ENCODE assay signal across 8 mouse cellular contexts in the genomic region with DNA sequence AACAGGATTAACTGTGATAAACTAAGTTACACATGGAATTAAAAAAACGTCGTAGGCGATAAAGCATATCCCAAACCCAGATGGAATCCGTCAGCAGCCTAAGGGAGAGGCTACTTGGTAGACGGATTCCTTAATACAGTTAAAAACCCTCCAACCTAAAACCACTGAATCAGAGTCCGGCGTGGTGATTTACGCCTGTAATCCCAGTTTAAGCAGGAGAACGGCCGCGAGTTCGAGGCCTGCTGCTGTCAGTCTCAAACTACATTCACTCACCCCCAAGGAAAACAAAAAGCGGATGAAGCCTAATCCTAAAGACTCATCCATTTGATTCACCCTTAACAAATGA. TPM values are rescaled to one million over a fixed set of nuclear protein-coding genes. Genes with fewer than 3 reads are reported as not detected.
DNase-seq lines count a peak whose midpoint lies in the region; ATAC-seq lines count a peak whose summit lies in the region.

No protein-coding gene starts in this region.

- H3K9me3 ChIP-seq in heart, embryonic 15.5 days (replicated peaks): no peaks in the 10 kb centered on the region
- no peaks in the 10 kb centered on the region for H3K9me3 ChIP-seq in midbrain, embryonic 12.5 days

- H3K27ac ChIP-seq in heart, embryonic 15.5 days: peak overlapping the region; percentile 62; the same call in 1 of the 2 replicates
- H3K27ac ChIP-seq in midbrain, embryonic 12.5 days (replicated peaks): no peak overlapping the region

- peak overlapping the region; percentile 54 for H3K4me3 ChIP-seq in heart, embryonic 15.5 days
- peak overlapping the region; percentile 46 for H3K4me3 ChIP-seq in midbrain, embryonic 12.5 days

- 6% methylated on average over 13 of the region's 13 CpGs for WGBS in heart, embryonic 15.5 days
- whole genome bisulfite sequencing in midbrain, embryonic 12.5 days: 6% methylated on average over 13 of the region's 13 CpGs

- peaks cover 2% of the 10 kb centered on the region; the same call in 1 of the 2 replicates for H3K4me1 ChIP-seq in heart, embryonic 15.5 days (replicated peaks)
- H3K4me1 ChIP-seq in midbrain, embryonic 12.5 days: peaks cover 3% of the 10 kb centered on the region; the same call in 1 of the 2 replicates

- no peaks in the 10 kb centered on the region for H3K36me3 ChIP-seq in heart, embryonic 15.5 days
- H3K36me3 ChIP-seq in midbrain, embryonic 12.5 days: no peaks in the 10 kb centered on the region

- peak; percentile 3 for DNase-seq in right cerebral cortex, postnatal 4 days
- no peak for DNase-seq in right cerebral cortex, postnatal 25 days
- peak; percentile 40 to 52 for DNase-seq in cerebellum, postnatal 25 days
- peak; percentile 14 to 36 for DNase-seq in kidney, postnatal 25 days
- DNase-seq in gastrocnemius, adult 18-20 months (ENCODE audit: low spot score): no peak
- DNase-seq in gastrocnemius, postnatal 25 days: no peak

- peak overlapping the region; percentile 48; the same call in 1 of the 2 replicates for H3K9ac ChIP-seq in heart, embryonic 15.5 days
- peak overlapping the region; percentile 52; the same call in 1 of the 2 replicates for H3K9ac ChIP-seq in midbrain, embryonic 12.5 days (replicated peaks)

- ATAC-seq in heart, embryonic 15.5 days (replicated peaks; ENCODE audit: insufficient number of reproducible peaks, insufficient read depth, low FRiP score, low read depth): no peak
- no peak for ATAC-seq in midbrain, embryonic 12.5 days (ENCODE audit: low FRiP score, low read depth)

- H3K27me3 ChIP-seq in heart, embryonic 15.5 days: no peaks in the 10 kb centered on the region; the same call in 1 of the 2 replicates
- H3K27me3 ChIP-seq in midbrain, embryonic 12.5 days: peaks cover 11% of the 10 kb centered on the region

- peak overlapping the region; percentile 71 for H3K4me2 ChIP-seq in heart, embryonic 15.5 days
- H3K4me2 ChIP-seq in midbrain, embryonic 12.5 days (replicated peaks): peak overlapping the region; percentile 60

RNA-seq across cellular contexts. Expression of a gene that starts 7.5 kb away (rescaled TPM):
- not detected in 2 replicates for polyA plus RNA-seq in heart, embryonic 15.5 days (2015; fragmentation: Nextera tagmentation; extraction: Ambion mirVana)
- polyA plus RNA-seq in midbrain, embryonic 12.5 days (2016; fragmentation: Nextera tagmentation; extraction: Ambion mirVana): not detected in 2 replicates
- not detected for total RNA-seq in gastrocnemius, adult 18-20 months (2021)
- total RNA-seq in gastrocnemius, postnatal 25 days (2021): not detected

Comparison
In these comparisons a context has a peak if more than half of its experiments do, and no peak if none do; other contexts are left out.
1. DNase-seq: peak in right cerebral cortex, postnatal 4 days (single experiment), cerebellum, postnatal 25 days (2 of 2) and kidney, postnatal 25 days (2 of 2); none in right cerebral cortex, postnatal 25 days (single experiment), gastrocnemius, adult 18-20 months (single experiment) and gastrocnemius, postnatal 25 days (single experiment).